Mouse (Mus musculus): Measurements from ENCODE around the gene Csta1.

- TF ChIP-seq ZMIZ1 (IDR thresholded peaks at IDR 0.05; ENCODE audit: low read depth, low read length), result no peak
- no peak for TF ChIP-seq JUND (IDR thresholded peaks at IDR 0.05; ENCODE audit: low read depth, low read length)
These were observed 60.0 kb downstream of the Csta1 start for GRCm38 (mm10) chr16:36071071-36071449.
